Mouse (Mus musculus) thymus, adult 2 months (tissue): ENCODE results near the gene Pou3f1.

Experiments
- CTCF ChIP-seq: fragments of 200-500 bp; IDR thresholded peaks from 2 replicates; pipeline ENCODE4 v1.5.1; 2012; ENCODE audit warnings: mild to moderate bottlenecking, control low read depth, low read length, moderate library complexity, borderline replicate concordance; ENCODE audit not compliant: control insufficient read depth, poor library complexity, insufficient read depth; ENCODE audit errors: extremely low read depth
- POLR2A ChIP-seq: fragments of 200-500 bp; IDR thresholded peaks from 2 replicates; pipeline ENCODE4 v1.6.1; 2012; ENCODE audit warnings: mild to moderate bottlenecking, low read length, control low read depth, moderate library complexity; ENCODE audit not compliant: control insufficient read depth, poor library complexity, insufficient read depth; ENCODE audit errors: extremely low read depth

DNA sequence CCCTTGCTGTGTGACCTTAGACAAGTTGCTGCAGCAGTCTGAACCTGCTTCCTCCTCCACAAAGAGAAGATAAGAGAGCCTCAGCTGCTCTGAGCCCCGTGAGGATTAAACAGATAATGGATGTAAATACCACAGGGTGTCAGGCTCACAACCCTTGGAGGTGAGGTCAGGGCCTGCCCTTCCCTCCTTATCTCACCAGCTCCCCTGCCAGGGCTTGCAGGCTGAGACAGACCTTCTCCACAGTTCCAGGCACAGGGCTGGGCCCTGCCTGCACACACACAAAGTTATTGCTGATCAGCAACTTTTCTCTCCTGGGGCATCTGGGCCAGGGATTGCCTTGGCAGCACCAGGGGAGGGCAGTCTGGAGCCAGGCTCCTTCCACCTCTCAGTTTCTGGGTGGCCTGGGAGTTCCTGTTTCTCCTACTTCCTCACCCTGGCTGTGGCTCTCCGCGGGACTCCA lies 11.6 kb upstream of the Pou3f1 start:
- TF ChIP-seq CTCF (no peak), POLR2A (no peak)
